Mouse (Mus musculus) megakaryocyte progenitor cell, adult 5-6 weeks (primary cell): ENCODE results near the gene Nrgn. TPM values are rescaled to one million over a fixed set of nuclear protein-coding genes. Genes with fewer than 3 reads are reported as not detected.

Experiments used
- ATAC-seq: replicated peaks from 2 replicates; pipeline ENCODE4 v1.8.0; 2016; ENCODE audit warnings: mild to moderate bottlenecking, moderate TSS enrichment, inconsistent platforms; ENCODE audit not compliant: poor library complexity
- total RNA-seq, 2 experiments: library from RNA; stranded (forward) in 1 of 2; stranded (reverse) in 1 of 2; fragments of 157-497, 149-512 nt in 1 of 2; fragments of 200-1000 nt in 1 of 2; gene quantifications; 2 replicates each; pipeline versions ENCODE4 v1.2.3 to v1.2.4; 2015 to 2017

The Nrgn gene
- total RNA-seq, 2 experiments from 2014 or later: 0.54 to 9.6 TPM

DNA sequence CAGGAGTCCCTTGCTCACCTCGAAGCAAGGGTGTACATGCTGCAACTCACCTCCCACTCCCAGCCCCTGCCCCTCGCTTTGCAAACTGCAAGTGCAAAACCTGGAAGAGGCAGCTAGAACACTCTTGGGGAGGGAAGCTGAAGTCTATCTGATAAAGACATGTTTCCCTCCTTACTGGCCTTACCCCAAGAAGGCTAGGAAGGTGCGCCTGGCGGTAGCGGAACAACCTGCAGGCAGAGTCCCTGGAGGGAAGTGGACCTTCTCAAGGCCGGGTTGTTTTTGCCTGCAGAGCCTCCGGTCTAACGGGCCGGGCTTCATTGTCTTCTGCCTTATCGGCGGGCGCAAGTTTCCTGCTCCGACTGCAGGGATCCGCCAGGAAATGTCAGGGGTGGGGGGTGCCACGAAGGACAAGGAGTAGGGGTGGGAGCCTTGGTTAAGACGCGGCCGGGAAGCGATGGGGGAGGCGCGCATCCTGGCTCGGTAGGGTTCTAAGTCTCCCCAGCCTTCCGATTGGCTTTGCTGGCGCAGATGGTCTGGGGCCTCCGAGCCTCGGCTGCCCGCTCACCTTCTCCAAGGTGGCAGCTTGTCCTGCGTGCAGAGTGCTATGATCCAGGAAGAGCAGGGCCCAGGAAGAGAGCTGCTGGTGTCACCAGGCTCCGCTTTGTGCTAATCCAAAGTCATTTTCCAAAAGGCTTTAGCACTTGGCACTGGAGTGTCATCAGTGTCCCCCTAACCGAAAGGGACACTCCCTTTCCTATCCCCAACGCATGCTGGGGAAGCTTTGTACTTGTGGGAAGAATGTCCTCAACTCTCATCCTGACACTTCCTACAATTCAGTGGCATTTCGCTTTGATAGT is 22.4 kb downstream of the Nrgn start:
- peak; percentile 63 for ATAC-seq

DNA sequence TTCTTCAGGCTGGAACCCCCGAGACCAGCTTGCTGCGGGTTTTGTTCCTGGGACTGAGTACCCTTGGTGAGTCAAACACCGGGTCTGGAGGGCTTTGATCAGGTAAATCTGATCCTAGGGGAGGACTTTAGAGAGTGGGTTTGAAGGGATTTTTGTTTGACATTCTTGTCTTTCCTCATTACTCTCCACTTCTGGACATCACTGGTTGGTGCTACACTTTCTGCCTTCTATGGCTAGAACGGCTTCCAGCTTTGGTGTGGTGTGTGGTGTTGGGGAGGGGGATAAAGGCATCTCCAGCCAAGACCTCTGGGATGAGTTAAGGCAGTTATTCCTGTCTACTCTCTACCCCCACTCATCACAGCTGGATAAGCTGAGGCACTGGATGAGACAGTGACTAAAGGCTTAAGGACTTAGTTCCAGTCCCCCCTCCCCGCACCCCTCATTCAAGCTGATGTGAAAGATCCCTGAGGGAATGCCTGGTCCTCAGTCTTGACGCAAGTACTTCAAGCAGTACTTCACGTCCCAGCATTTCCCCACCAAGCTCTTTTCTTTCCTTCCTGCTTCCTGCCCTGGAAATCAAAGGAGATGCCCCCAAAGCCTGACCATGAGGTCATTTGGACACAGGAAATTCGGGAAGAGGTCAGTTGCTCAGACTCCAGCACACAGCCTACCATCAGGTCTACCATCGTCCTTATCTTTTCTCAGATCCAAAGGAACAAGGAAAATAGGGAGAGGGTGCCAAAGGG is 24.3 kb downstream of the Nrgn start:
- no peak for ATAC-seq

DNA sequence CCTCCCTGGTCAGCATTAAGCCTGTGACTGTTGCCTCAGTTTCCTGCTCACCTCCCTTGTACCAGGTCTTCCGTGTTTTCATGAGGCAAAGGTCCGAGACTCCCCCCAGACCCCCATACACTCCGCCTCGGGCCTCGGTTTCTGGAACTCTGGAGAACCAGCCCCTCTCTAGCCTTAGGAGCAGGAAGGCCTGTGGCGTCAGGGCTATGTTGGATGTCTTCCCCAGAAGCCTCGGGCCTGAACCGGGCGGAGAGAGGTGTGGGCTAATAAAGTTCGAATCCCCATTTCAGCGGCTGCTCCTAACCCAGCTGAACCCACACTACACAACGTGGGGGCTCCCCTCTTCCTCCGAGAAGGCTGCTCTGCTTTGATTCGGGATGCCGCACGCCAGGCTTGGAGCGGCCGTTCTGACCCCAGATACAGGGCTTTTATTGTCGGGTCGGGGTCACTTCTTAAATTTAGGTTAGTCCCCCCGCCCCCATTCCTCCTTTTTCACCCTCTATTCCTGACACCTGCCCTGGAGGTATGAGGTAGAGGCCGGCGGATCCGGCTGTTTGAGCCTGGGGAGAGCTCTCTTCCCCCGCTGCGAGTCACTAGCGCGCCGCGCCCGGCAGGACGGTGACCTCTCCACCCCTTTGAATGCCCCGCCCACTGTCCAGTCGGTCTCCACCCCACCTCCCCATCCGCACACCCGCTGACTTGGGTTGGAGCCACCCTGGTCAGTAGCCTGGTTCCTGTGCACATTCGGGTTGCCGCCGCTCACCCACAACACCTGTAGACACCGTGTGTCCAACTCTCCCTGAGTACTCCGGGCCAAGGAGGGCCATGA is 25.1 kb downstream of the Nrgn start, which contains the start of gene Esam:
Esam (plus strand) TSS at position 683 of the 829 bp plus-strand sequence.
- peak; percentile 26; the same call in 1 of the 2 replicates for ATAC-seq

DNA sequence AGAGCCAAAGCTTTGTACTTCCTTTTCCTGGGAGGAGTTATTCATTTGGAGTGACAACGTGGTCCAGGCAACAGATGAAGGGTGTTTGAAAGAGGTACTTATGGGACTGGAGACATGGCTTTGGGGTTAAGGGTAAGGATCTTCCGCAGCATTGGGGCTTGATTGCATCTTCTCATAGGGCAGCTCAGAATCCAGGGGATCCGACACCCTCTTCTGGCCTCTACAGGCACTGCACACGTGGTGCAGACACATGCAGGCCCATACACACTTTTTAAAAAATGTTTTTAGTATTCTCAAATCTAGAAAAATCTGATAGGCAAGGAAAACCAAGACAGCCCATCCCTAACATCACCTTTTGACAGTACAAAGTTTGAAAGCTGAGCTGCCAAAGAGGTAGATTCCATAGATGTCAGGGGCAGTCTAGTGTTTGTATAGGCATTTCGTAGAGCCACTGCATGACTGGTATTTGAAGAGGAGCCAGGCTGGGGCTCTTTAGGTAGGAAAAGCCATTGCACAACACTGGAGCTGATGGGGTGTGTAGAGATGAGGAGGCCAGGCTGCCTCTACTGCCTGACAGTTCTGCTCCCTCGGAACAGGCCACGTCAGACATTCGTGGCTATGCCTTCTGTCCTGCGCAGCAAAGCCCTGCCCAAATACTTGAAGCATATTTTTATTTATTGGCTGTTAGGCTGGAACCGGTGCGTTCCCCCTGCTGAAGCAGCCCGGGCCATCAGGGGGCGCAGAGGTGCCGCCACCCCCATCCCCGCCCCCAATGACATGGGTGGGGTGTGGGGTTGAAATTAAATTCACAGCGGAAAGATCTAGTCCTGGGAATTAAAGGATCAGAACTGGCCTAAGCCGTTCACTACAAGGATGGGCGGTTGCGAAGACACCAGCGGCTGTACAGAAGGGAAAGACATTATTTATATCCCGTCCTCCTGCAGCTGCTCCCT is 26.0 kb downstream of the Nrgn start:
- peak; percentile 27 for ATAC-seq

DNA sequence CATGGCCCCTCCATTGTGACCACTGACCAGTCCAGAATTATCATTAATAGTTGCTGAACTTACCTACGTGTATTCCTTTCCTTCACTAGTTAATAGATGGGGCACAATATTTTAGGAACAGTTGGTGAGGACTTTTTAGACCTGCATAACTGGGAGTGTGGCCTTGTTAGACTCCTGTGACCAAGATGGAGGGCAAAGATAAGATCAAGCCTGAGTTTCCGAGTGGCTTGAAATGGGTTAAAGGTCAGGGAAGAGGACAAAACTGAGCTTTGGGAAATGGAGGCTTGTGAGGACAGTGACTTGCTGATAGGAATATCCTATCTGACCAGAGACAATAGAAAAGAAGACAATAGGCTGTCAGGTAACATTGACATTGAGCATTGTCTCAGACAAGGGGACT is 27.2 kb downstream of the Nrgn start:
- no peak for ATAC-seq

DNA sequence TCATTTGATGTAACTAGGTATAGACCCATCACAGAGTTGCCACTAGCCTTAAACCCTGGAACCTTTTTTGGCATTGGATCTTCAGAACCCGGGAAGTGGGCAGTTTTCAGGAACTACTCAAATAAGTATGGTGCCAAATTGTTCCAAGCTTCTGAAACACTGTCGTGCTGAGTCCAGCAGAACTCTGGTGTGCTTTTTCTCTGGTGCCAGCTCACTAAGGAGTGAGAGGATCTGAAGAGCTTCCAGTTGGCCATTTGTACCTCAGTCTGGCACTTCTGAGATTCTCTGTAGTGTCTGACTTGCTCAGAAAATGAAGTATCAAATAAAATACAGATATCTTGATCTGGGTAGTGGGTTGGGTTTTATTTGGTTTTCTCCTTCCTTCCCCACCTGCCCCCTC is 32.7 kb downstream of the Nrgn start:
- ATAC-seq: no peak

DNA sequence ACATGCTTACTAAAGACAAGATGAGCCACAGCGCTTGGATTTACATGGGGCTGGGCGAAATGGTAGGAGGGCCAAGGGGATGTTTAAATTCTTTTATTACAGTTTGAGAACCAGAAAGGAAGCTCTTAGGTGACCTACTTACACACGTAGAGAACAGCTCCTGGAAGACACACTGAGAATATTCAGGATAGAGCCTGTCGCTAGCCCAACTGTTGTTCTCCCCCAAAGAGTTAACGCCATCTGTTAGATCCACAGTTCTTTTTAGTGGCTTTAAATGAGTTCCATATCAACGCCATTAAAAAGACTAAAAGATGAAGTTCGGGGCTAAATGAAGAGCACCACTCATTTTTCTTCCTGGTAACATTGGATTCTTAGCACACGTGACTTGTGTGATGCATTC is 33.7 kb downstream of the Nrgn start:
- ATAC-seq: no peak

DNA sequence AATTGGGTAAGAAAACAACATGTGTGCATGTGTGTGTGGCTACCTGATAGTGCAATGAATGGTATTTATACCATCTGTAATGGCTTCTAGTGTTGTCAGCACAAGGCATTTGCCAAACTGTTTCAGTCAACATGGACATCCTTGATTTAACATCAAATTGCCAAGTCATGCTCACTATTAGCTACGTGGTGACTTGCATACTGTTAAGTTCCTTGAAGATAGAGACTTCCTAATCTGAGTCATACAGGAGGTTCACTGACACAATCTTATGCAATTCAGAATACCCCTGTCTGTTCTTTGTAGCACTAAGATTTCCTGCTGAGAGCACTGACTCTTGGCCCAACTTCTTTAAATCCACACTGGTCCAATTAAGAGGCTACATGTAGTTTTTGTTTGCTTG is 35.2 kb downstream of the Nrgn start:
- peak; percentile 97 for ATAC-seq

DNA sequence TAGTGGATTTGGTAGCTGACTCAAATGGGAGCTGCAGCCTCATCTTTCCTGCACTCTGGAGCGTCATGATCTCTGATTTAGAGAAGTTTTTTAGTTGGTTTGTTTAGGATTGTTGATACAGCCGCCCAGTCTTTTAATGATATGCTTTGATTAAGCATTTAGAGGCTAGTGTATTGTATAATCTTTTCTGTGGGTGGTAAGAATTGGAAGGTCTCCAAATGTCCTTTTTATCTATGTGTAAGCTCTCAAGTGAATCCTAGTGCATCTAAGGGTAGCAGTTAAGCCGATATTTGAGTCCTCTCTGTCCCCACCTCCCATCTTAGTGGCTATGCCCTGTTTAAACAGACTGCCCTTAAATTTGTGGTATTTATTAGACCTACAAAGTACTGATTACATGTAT is 38.2 kb downstream of the Nrgn start:
- no peak for ATAC-seq

DNA sequence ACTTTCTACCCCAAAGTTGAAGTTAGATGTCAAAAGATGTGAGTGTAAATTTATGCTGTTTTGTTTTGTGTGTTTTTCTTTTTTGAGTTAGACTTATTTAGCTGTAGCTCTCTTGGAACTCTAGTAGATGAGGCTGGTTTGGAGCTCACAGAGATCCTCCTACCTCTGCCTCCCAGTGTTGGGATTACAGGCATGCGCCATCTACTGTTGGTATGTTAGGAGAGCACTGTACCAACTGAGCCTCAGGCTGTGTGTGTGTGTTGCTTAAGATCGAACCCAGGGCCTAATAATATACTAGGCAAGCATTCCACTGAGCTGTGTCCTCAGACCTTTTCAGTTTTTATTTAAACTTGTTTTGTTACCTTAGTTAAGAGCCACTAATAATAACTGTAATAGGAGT is 40.6 kb downstream of the Nrgn start:
- peak; percentile 88 for ATAC-seq

DNA sequence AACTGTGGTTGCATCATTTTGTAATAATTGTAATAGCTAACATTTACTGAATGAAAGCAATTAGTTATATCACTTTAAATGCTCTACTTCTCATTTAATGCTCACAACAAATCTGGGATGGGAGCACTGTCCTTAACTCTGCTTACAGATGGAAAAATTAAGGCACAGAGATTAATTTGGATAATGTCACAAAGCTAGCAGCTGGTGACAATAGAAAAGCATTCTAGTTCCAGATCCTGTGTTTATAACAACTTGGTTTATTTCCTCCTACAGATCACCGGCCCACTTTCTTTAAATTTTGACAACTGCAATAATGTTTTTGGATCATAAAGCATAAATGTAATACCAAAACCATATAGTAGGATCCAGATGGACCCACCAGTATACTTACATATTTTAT is 46.7 kb downstream of the Nrgn start:
- ATAC-seq: no peak

DNA sequence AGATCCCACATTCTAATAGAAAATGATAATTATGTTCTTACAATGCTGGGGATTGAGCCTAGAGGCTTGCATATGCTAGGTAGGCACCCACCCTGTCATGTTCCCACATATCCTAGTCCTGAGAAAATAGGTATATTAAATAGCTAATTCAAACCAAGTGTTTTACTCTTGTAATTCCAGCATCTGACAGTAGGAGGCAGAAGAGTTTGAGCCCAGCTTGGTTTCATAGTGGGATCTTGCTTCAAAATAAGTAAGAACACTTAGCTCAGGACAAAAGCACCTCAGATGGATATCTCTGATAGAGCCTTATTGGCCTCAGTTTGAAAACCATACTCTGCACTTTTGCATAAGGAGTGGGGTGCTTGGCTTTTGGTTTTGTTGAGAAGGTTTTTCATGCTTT is 48.4 kb downstream of the Nrgn start:
- ATAC-seq: 0 out of 2 replicates have a peak, but pooled peaks have one; percentile 23

DNA sequence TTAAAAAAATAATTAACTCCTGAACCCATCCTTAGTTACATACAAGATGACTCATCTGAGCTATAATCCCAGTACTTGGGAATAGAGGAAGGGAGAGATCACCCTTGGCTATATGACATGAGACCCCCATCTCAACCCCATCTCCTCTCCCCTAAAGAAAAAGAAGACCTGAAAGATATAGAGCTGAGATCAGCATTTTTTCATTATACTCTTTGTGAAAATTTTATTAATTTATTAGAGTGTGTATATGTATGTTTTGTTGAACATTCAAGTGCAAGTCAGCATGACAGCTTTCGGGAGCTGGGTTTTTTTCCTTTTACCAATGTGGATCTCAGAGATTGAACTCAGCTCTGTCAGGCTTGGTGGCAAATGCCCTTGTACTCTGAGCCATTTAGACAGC is 51.5 kb downstream of the Nrgn start:
- no peak for ATAC-seq

DNA sequence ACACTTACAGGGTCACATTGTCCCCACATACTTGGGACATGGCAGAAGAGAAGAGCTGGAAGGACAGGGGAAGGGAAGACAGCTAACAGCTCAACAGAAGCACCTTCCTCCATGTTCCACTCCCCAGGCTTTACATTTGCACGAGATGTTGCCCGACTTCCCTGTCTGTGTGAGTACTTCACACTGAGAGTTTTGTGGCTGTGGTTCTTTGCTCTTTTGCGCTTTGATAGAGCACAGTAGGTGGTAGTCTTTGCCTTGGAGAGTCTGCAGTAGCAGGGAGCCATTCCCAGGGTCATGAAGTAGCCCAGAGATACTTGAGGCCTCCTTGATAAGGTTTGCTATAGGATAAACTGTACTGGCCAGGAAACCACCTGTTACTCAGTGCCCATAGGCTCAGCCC is 52.5 kb downstream of the Nrgn start:
- ATAC-seq: no peak

DNA sequence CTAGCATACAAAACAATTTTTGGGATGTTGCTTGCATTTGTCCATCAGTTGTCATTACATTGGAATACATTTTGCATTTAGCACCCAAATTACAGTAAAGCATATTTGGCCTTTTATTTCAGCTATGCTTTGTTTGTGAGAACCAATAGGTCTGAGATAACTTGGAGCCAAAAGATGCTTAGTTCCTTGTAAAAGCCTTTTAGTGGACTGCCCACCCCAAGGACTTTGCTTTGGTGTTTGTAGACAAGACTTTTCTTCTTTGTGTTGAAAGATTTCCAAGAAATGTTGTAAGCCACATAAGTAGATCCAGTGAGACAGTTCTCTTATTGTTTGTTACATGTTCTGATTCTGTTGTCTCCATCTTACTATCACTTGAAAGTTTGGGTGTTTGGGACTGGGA is 56.4 kb downstream of the Nrgn start:
- ATAC-seq: no peak

DNA sequence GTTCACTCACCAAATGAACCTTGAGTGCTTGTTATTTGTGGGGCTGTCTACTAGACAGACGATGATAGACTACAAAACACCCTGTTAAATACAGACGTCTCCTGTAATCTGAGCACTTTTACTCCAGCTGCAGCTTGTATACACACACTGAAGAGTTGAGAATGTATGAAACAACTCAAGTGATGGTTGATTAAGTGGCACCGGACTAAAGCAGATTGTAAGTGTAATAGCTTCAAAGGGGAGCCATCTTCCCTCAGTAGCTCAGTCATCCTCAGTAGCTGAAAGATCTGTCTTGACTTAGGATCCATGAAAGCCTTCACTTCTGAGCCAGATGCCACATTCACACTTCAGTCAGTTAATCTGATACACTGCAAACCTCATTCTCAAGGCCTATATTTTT is 56.9 kb downstream of the Nrgn start:
- no peak for ATAC-seq
